Mouse (Mus musculus): ENCODE data around the gene Cep72. TPM values are rescaled to one million over a fixed set of nuclear protein-coding genes. Genes with fewer than 3 reads are reported as not detected.

The Cep72 gene
- polyA plus RNA-seq, 1 experiment: 2.2 TPM

GRCm38 (mm10) chr13:74001492-74001891 is 60.6 kb downstream of the Cep72 start:
- WGBS: 55% methylated on average over 4 of the region's 4 CpGs
- Histone ChIP-seq H3K4me3 (ENCODE audit: insufficient read depth, low read depth, low read length) (no peak overlapping the region), H3K27me3 (replicated peaks; ENCODE audit: control insufficient read depth, insufficient read depth, low read length) (no peaks in the 10 kb centered on the region), H3K27ac (ENCODE audit: insufficient read depth, low read depth, low read length) (no peak overlapping the region), H3K4me1 (ENCODE audit: control insufficient read depth, insufficient read depth, low read length) (no peaks in the 10 kb centered on the region), H3K36me3 (ENCODE audit: control insufficient read depth, insufficient read depth, low read length) (no peaks in the 10 kb centered on the region)
- TF ChIP-seq CTCF (conservative IDR thresholded peaks at IDR 0.05; ENCODE audit: insufficient read depth, insufficient read length, low read depth, low read length) (no peak), POLR2A (IDR thresholded peaks at IDR 0.05; ENCODE audit: low read depth, low read length) (no peak)
- DNase-seq: no peak

- no peak for DNase-seq
- Histone ChIP-seq H3K27ac (ENCODE audit: insufficient read depth, low read depth, low read length) (no peak overlapping the region), H3K36me3 (ENCODE audit: control insufficient read depth, insufficient read depth, low read length) (no peaks in the 10 kb centered on the region), H3K27me3 (replicated peaks; ENCODE audit: control insufficient read depth, insufficient read depth, low read length) (no peaks in the 10 kb centered on the region), H3K4me3 (ENCODE audit: insufficient read depth, low read depth, low read length) (no peak overlapping the region), H3K4me1 (ENCODE audit: control insufficient read depth, insufficient read depth, low read length) (no peaks in the 10 kb centered on the region)
- TF ChIP-seq POLR2A (IDR thresholded peaks at IDR 0.05; ENCODE audit: low read depth, low read length) (no peak), CTCF (conservative IDR thresholded peaks at IDR 0.05; ENCODE audit: insufficient read depth, insufficient read length, low read depth, low read length) (no peak)
- 82% methylated on average over 6 of the region's 6 CpGs for WGBS
These were observed 61.1 kb downstream of the Cep72 start for GRCm38 (mm10) chr13:74000961-74001360.

GRCm38 (mm10) chr13:74000519-74000918 is 61.6 kb downstream of the Cep72 start:
- Histone ChIP-seq H3K4me3 (ENCODE audit: insufficient read depth, low read depth, low read length) (no peak overlapping the region), H3K36me3 (ENCODE audit: control insufficient read depth, insufficient read depth, low read length) (no peaks in the 10 kb centered on the region), H3K27ac (ENCODE audit: insufficient read depth, low read depth, low read length) (no peak overlapping the region), H3K27me3 (replicated peaks; ENCODE audit: control insufficient read depth, insufficient read depth, low read length) (no peaks in the 10 kb centered on the region), H3K4me1 (ENCODE audit: control insufficient read depth, insufficient read depth, low read length) (no peaks in the 10 kb centered on the region)
- TF ChIP-seq CTCF (conservative IDR thresholded peaks at IDR 0.05; ENCODE audit: insufficient read depth, insufficient read length, low read depth, low read length) (no peak), POLR2A (IDR thresholded peaks at IDR 0.05; ENCODE audit: low read depth, low read length) (no peak)
- no peak for DNase-seq

- Histone ChIP-seq H3K27ac (ENCODE audit: insufficient read depth, low read depth, low read length) (no peak overlapping the region), H3K4me1 (ENCODE audit: control insufficient read depth, insufficient read depth, low read length) (no peaks in the 10 kb centered on the region), H3K27me3 (replicated peaks; ENCODE audit: control insufficient read depth, insufficient read depth, low read length) (no peaks in the 10 kb centered on the region), H3K36me3 (ENCODE audit: control insufficient read depth, insufficient read depth, low read length) (no peaks in the 10 kb centered on the region), H3K4me3 (ENCODE audit: insufficient read depth, low read depth, low read length) (no peak overlapping the region)
- TF ChIP-seq CTCF (conservative IDR thresholded peaks at IDR 0.05; ENCODE audit: insufficient read depth, insufficient read length, low read depth, low read length) (no peak), POLR2A (IDR thresholded peaks at IDR 0.05; ENCODE audit: low read depth, low read length) (no peak)
- DNase-seq: no peak
- WGBS: 75% methylated on average over 4 of the region's 4 CpGs
These were observed 65.6 kb downstream of the Cep72 start for GRCm38 (mm10) chr13:73996456-73996855.

- Histone ChIP-seq H3K27me3 (replicated peaks; ENCODE audit: control insufficient read depth, insufficient read depth, low read length) (no peaks in the 10 kb centered on the region), H3K36me3 (ENCODE audit: control insufficient read depth, insufficient read depth, low read length) (no peaks in the 10 kb centered on the region), H3K4me1 (ENCODE audit: control insufficient read depth, insufficient read depth, low read length) (no peaks in the 10 kb centered on the region), H3K4me3 (ENCODE audit: insufficient read depth, low read depth, low read length) (no peak overlapping the region), H3K27ac (ENCODE audit: insufficient read depth, low read depth, low read length) (no peak overlapping the region)
- 84% methylated on average over 5 of the region's 5 CpGs for WGBS
- DNase-seq: no peak
- TF ChIP-seq CTCF (conservative IDR thresholded peaks at IDR 0.05; ENCODE audit: insufficient read depth, insufficient read length, low read depth, low read length) (no peak), POLR2A (IDR thresholded peaks at IDR 0.05; ENCODE audit: low read depth, low read length) (no peak)
These were observed 70.8 kb downstream of the Cep72 start for GRCm38 (mm10) chr13:73991267-73991666.

- no peak for DNase-seq
- no peaks in the 10 kb centered on the region for H3K4me1 ChIP-seq (ENCODE audit: control insufficient read depth, insufficient read depth, low read length)
- H3K4me3 ChIP-seq (ENCODE audit: insufficient read depth, low read depth, low read length): no peak overlapping the region
- 86% methylated on average over 2 of the region's 2 CpGs for WGBS
- no peaks in the 10 kb centered on the region for H3K27me3 ChIP-seq (replicated peaks; ENCODE audit: control insufficient read depth, insufficient read depth, low read length)
- no peak overlapping the region for H3K27ac ChIP-seq (ENCODE audit: insufficient read depth, low read depth, low read length)
- TF ChIP-seq CTCF (conservative IDR thresholded peaks at IDR 0.05; ENCODE audit: insufficient read depth, insufficient read length, low read depth, low read length) (no peak), POLR2A (IDR thresholded peaks at IDR 0.05; ENCODE audit: low read depth, low read length) (no peak)
- no peaks in the 10 kb centered on the region for H3K36me3 ChIP-seq (ENCODE audit: control insufficient read depth, insufficient read depth, low read length)
These were observed 71.3 kb downstream of the Cep72 start for GRCm38 (mm10) chr13:73990761-73991160.

- no peaks in the 10 kb centered on the region for H3K4me1 ChIP-seq (ENCODE audit: control insufficient read depth, insufficient read depth, low read length)
- H3K36me3 ChIP-seq (ENCODE audit: control insufficient read depth, insufficient read depth, low read length): no peaks in the 10 kb centered on the region
- no peaks in the 10 kb centered on the region for H3K27me3 ChIP-seq (replicated peaks; ENCODE audit: control insufficient read depth, insufficient read depth, low read length)
- no peak for TF ChIP-seq CTCF (conservative IDR thresholded peaks at IDR 0.05; ENCODE audit: insufficient read depth, insufficient read length, low read depth, low read length)
- H3K27ac ChIP-seq (ENCODE audit: insufficient read depth, low read depth, low read length): no peak overlapping the region
- no peak overlapping the region for H3K4me3 ChIP-seq (ENCODE audit: insufficient read depth, low read depth, low read length)
- WGBS: 64% methylated on average over 5 of the region's 5 CpGs
- no peak for DNase-seq
These were observed 71.8 kb downstream of the Cep72 start for GRCm38 (mm10) chr13:73990325-73990724.

Other genes starting within 250 kb of the Cep72 start
- 1.2 and 1.3 TPM in 2 replicates for gene Nkd2, start 214.7 kb downstream of the Cep72 start, polyA plus RNA-seq (2012; rRNA removed)
- gene Trip13, start 124.5 kb downstream of the Cep72 start, polyA plus RNA-seq (2012; rRNA removed): 0.22 and 0.25 TPM in 2 replicates
- gene Brd9, start 124.5 kb downstream of the Cep72 start, polyA plus RNA-seq (2012; rRNA removed): 18.0 and 20.2 TPM in 2 replicates
- not detected in 2 replicates for gene Zdhhc11, start 98.4 kb downstream of the Cep72 start, polyA plus RNA-seq (2012; rRNA removed)
- gene Tppp, start 52.9 kb downstream of the Cep72 start, polyA plus RNA-seq (2012; rRNA removed): 4.3 and 4.5 TPM in 2 replicates
- gene Slc9a3, start 59.2 kb upstream of the Cep72 start, polyA plus RNA-seq (2012; rRNA removed): 76.3 and 90.9 TPM in 2 replicates
- 48.0 and 56.4 TPM in 2 replicates for gene Exoc3, start 146.4 kb upstream of the Cep72 start, polyA plus RNA-seq (2012; rRNA removed)
- gene Ahrr, start 230.0 kb upstream of the Cep72 start, polyA plus RNA-seq (2012; rRNA removed): 0.55 and 0.65 TPM in 2 replicates

All from kidney, adult 2 months (tissue).